Mouse (Mus musculus): ENCODE data around the gene Slc10a6. TPM values are rescaled to one million over a fixed set of nuclear protein-coding genes. Genes with fewer than 3 reads are reported as not detected.
A peak's percentile ranks its signal among the peaks of the same experiment; 100 is the strongest.

Slc10a6 gene
- total RNA-seq, 1 experiment: 0.22 TPM

DNA sequence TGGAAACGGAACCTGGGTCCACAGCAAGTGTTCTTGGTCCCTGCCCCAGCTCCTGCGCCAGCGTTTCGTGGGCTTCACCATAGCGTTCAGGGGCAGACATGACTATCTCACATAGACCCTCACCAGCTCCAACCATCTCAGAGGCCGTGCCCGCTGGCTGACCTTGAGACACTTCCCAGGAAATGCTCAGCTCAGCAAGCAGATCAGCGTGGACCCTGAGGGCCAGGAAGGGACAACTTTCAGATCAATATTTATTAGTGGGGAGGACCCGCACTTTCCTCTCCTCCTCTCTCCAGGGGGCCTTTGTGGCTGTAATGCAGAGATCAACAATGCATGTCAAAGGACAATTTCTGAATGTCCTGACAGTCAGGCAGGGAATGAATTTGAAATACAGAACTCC lies 35.7 kb upstream of the Slc10a6 start:
- Histone ChIP-seq H3K36me3 (ENCODE audit: control insufficient read depth, insufficient read depth, low read length, poor library complexity, severe bottlenecking) (no peaks in the 10 kb centered on the region), H3K4me1 (ENCODE audit: control insufficient read depth in 2 of 2, insufficient read depth in 2 of 2, low read length in 2 of 2, poor library complexity in 1 of 2) (peaks cover 0 to 10% of the 10 kb centered on the region in 2 experiments; a peak in 2 of 4 replicates), H3K27ac (ENCODE audit: insufficient read depth, low read depth, low read length, poor library complexity, severe bottlenecking) (no peak overlapping the region), H3K9ac (ENCODE audit: insufficient read depth, low read depth, low read length, poor library complexity, severe bottlenecking) (no peak overlapping the region), H3K9me3 (ENCODE audit: control insufficient read depth, insufficient read depth, low read depth, low read length) (no peaks in the 10 kb centered on the region), H3K4me3 (ENCODE audit: insufficient read depth in 1 of 2, low read depth in 1 of 2, low read length in 2 of 2, poor library complexity in 1 of 2, severe bottlenecking in 1 of 2) (no peak overlapping the region)
- no peak for DNase-seq (ENCODE audit: low read depth, low spot score)
- TF ChIP-seq ZNF384 (IDR thresholded peaks at IDR 0.05; ENCODE audit: low read depth, low read length): no peak
- in situ Hi-C loops (cut with MboI; ENCODE audit: low sequenced_read_pairs in 2 of 2, unreplicated experiment in 2 of 2): loop anchor here in 1 of 2 experiments (25.0 kb wide), 1 partner anchor 303 kb away; no protein-coding TSS in a partner anchor

GRCm38 (mm10) chr5:103659571-103659970 lies 30.4 kb upstream of the Slc10a6 start:
- Histone ChIP-seq H3K4me3 (ENCODE audit: insufficient read depth in 1 of 2, low read depth in 1 of 2, low read length in 2 of 2, poor library complexity in 1 of 2, severe bottlenecking in 1 of 2) (no peak overlapping the region), H3K4me1 (ENCODE audit: control insufficient read depth in 2 of 2, insufficient read depth in 2 of 2, low read length in 2 of 2, poor library complexity in 1 of 2) (peaks cover 0 to 8% of the 10 kb centered on the region in 2 experiments; a peak in 1 of 4 replicates), H3K27ac (ENCODE audit: insufficient read depth, low read depth, low read length, poor library complexity, severe bottlenecking) (no peak overlapping the region), H3K9me3 (ENCODE audit: control insufficient read depth, insufficient read depth, low read depth, low read length) (no peaks in the 10 kb centered on the region), H3K9ac (ENCODE audit: insufficient read depth, low read depth, low read length, poor library complexity, severe bottlenecking) (no peak overlapping the region), H3K36me3 (ENCODE audit: control insufficient read depth, insufficient read depth, low read length, poor library complexity, severe bottlenecking) (no peaks in the 10 kb centered on the region)
- in situ Hi-C loops (cut with MboI; ENCODE audit: low sequenced_read_pairs in 2 of 2, unreplicated experiment in 2 of 2): loop anchor here (10.0 to 25.0 kb wide), 2 partner anchors 297 to 305 kb away; no protein-coding TSS in a partner anchor
- TF ChIP-seq MAFK (IDR thresholded peaks at IDR 0.05; ENCODE audit: insufficient read depth, low read depth, low read length): no peak
- TF ChIP-seq ZNF384 (IDR thresholded peaks at IDR 0.05; ENCODE audit: low read depth, low read length): no peak
- no peak for TF ChIP-seq ZC3H11A (IDR thresholded peaks at IDR 0.05; ENCODE audit: borderline replicate concordance, low read depth, low read length)
- no peak for TF ChIP-seq CHD2 (IDR thresholded peaks at IDR 0.05; ENCODE audit: low read depth, low read length)
- DNase-seq (ENCODE audit: low read depth, low spot score): peak; percentile 62

- Histone ChIP-seq H3K36me3 (ENCODE audit: control insufficient read depth, insufficient read depth, low read length, poor library complexity, severe bottlenecking) (no peaks in the 10 kb centered on the region), H3K9ac (ENCODE audit: insufficient read depth, low read depth, low read length, poor library complexity, severe bottlenecking) (no peak overlapping the region), H3K9me3 (ENCODE audit: control insufficient read depth, insufficient read depth, low read depth, low read length) (no peaks in the 10 kb centered on the region), H3K4me1 (ENCODE audit: control insufficient read depth in 2 of 2, insufficient read depth in 2 of 2, low read length in 2 of 2, poor library complexity in 1 of 2) (peaks cover 0 to 7% of the 10 kb centered on the region in 2 experiments; a peak in 1 of 4 replicates), H3K27ac (ENCODE audit: insufficient read depth, low read depth, low read length, poor library complexity, severe bottlenecking) (no peak overlapping the region), H3K4me3 (ENCODE audit: insufficient read depth in 1 of 2, low read depth in 1 of 2, low read length in 2 of 2, poor library complexity in 1 of 2, severe bottlenecking in 1 of 2) (no peak overlapping the region)
- in situ Hi-C loops (cut with MboI; ENCODE audit: low sequenced_read_pairs in 2 of 2, unreplicated experiment in 2 of 2): loop anchor here (10.0 to 25.0 kb wide), 2 partner anchors 297 to 304 kb away; no protein-coding TSS in a partner anchor
- no peak for DNase-seq (ENCODE audit: low read depth, low spot score)
- TF ChIP-seq ZC3H11A (IDR thresholded peaks at IDR 0.05; ENCODE audit: borderline replicate concordance, low read depth, low read length): no peak
- TF ChIP-seq ZNF384 (IDR thresholded peaks at IDR 0.05; ENCODE audit: low read depth, low read length): no peak
- no peak for TF ChIP-seq MAFK (IDR thresholded peaks at IDR 0.05; ENCODE audit: insufficient read depth, low read depth, low read length)
- TF ChIP-seq CHD2 (IDR thresholded peaks at IDR 0.05; ENCODE audit: low read depth, low read length): no peak
- TF ChIP-seq HCFC1 (IDR thresholded peaks at IDR 0.05; ENCODE audit: borderline replicate concordance, insufficient read depth, low read length): no peak
These were observed 29.7 kb upstream of the Slc10a6 start for GRCm38 (mm10) chr5:103658921-103659320.

DNA sequence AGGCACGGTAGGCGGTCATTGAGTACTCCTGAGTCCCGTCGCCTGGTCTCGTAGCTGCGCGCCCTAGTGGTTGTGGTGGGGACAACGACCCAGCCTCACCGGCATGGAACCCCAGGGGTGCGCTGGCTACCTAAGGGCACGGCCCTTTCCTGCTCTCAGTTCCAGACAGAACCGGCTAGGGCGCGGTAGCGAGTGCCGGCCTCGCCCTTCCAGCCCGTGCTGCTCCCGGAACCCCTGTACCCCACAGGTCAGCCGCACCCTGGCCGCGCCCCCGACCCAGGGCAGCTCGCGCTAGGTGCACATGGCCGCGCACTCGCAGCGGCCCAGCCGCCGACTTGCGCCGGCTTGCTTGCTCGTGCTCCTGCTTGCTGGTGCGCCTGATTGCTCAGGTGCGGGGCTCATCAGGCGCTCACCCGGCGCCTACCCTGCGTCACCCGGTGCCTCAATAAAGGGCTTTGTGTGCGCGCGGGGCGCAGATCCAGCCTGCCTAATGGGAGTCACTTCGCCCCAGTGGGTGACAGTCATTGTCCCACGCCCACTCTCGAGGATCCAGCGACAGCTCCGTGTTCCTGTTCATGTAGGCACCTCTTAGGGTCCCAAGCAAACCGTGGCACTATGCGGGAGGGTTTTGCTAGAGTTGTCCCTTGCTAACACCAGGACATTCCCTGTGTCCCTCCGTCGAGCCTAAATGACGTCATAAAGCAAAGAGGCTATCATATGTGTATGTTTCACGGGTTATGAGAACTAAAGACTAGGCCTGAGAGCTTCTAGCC lies 26.3 kb upstream of the Slc10a6 start, which contains the start of gene 1700016H13Rik:
Gene 1700016H13Rik (minus strand): TSS at position 665 of the 773 bp plus-strand sequence.
- peak within 1 kb of the TSS; percentile 66 to 75 for H3K4me3 ChIP-seq (ENCODE audit: insufficient read depth in 1 of 2, low read depth in 1 of 2, low read length in 2 of 2, poor library complexity in 1 of 2, severe bottlenecking in 1 of 2)
- peak within 1 kb of the TSS; percentile 54 for H3K27ac ChIP-seq (ENCODE audit: insufficient read depth, low read depth, low read length, poor library complexity, severe bottlenecking)
- no peaks in the 10 kb centered on the region for H3K36me3 ChIP-seq (ENCODE audit: control insufficient read depth, insufficient read depth, low read length, poor library complexity, severe bottlenecking)
- peak within 1 kb of the TSS; percentile 68 for H3K9ac ChIP-seq (ENCODE audit: insufficient read depth, low read depth, low read length, poor library complexity, severe bottlenecking)
- in situ Hi-C loops (cut with MboI; ENCODE audit: low sequenced_read_pairs in 2 of 2, unreplicated experiment in 2 of 2): loop anchor here (10.0 to 25.0 kb wide), 2 partner anchors 293 to 301 kb away; no protein-coding TSS in a partner anchor
- no peak for TF ChIP-seq ZNF384 (IDR thresholded peaks at IDR 0.05; ENCODE audit: low read depth, low read length)
- TF ChIP-seq ZC3H11A (IDR thresholded peaks at IDR 0.05; ENCODE audit: borderline replicate concordance, low read depth, low read length): no peak
- peak; percentile 32; the same call in 1 of the 2 replicates for TF ChIP-seq HCFC1 (IDR thresholded peaks at IDR 0.05; ENCODE audit: borderline replicate concordance, insufficient read depth, low read length)
- TF ChIP-seq MAFK (IDR thresholded peaks at IDR 0.05; ENCODE audit: insufficient read depth, low read depth, low read length): no peak
- TF ChIP-seq CHD2 (IDR thresholded peaks at IDR 0.05; ENCODE audit: low read depth, low read length): no peak
- DNase-seq (ENCODE audit: low read depth, low spot score): peak; percentile 58
- no peaks in the 10 kb centered on the region for H3K9me3 ChIP-seq (ENCODE audit: control insufficient read depth, insufficient read depth, low read depth, low read length)
- H3K4me1 ChIP-seq (ENCODE audit: control insufficient read depth in 2 of 2, insufficient read depth in 2 of 2, low read length in 2 of 2, poor library complexity in 1 of 2): peaks cover 0 to 5% of the 10 kb centered on the region in 2 experiments; a peak in 1 of 4 replicates

All from ES-E14 (cell line).